Mouse (Mus musculus) megakaryocyte-erythroid progenitor cell, adult 5-6 weeks (primary cell): ENCODE measurements around the gene Nr4a1. TPM values are rescaled to one million over a fixed set of nuclear protein-coding genes. Genes with fewer than 3 reads are reported as not detected.

Experiments
- ATAC-seq: replicated peaks from 2 replicates; pipeline ENCODE4 v1.8.0; 2016; ENCODE audit warnings: mild to moderate bottlenecking, inconsistent platforms; ENCODE audit not compliant: severe bottlenecking, poor library complexity, low FRiP score, low TSS enrichment
- total RNA-seq, 2 experiments: library from RNA; stranded (forward) in 1 of 2; stranded (reverse) in 1 of 2; fragments of 200-1000, 215-1000 nt in 1 of 2; fragments of >200 nt in 1 of 2; fragmentation: Nextera tagmentation in 1 of 2; gene quantifications; 2 replicates each; pipeline ENCODE4 v1.2.3; 2014 to 2017

Nr4a1 gene
- total RNA-seq, 2 experiments from 2014 or later = 0.66 to 15.1 TPM

- no peak for ATAC-seq
Observed at GRCm38 (mm10) chr15:101231648-101232180, 22.4 kb upstream of the Nr4a1 start.

GRCm38 (mm10) chr15:101232607-101233006 is 21.5 kb upstream of the Nr4a1 start:
- ATAC-seq = no peak

- ATAC-seq = no peak
Observed at GRCm38 (mm10) chr15:101233183-101233582, 20.9 kb upstream of the Nr4a1 start.

- no peak for ATAC-seq
Observed at GRCm38 (mm10) chr15:101233641-101234275, 20.3 kb upstream of the Nr4a1 start.

GRCm38 (mm10) chr15:101234611-101235341 is 19.3 kb upstream of the Nr4a1 start:
- no peak for ATAC-seq

GRCm38 (mm10) chr15:101235342-101235698 is 18.7 kb upstream of the Nr4a1 start:
- ATAC-seq = no peak

- ATAC-seq = no peak
Observed at GRCm38 (mm10) chr15:101235728-101236327, 18.2 kb upstream of the Nr4a1 start.

GRCm38 (mm10) chr15:101236878-101237277 is 17.2 kb upstream of the Nr4a1 start:
- ATAC-seq = peak; percentile 56; the same call in 1 of the 2 replicates

- 0 out of 2 replicates have a peak, but pooled peaks have one; percentile 42 for ATAC-seq
Observed at GRCm38 (mm10) chr15:101238885-101239511, 15.1 kb upstream of the Nr4a1 start.

- no peak for ATAC-seq
Observed at GRCm38 (mm10) chr15:101239821-101240220, 14.2 kb upstream of the Nr4a1 start.

GRCm38 (mm10) chr15:101240799-101241204 is 13.3 kb upstream of the Nr4a1 start:
- ATAC-seq = peak; percentile 93

- no peak for ATAC-seq
Observed at GRCm38 (mm10) chr15:101241236-101241635, 12.8 kb upstream of the Nr4a1 start.

GRCm38 (mm10) chr15:101241853-101242252 is 12.2 kb upstream of the Nr4a1 start:
- no peak for ATAC-seq

- no peak for ATAC-seq
Observed at GRCm38 (mm10) chr15:101242645-101243044, 11.4 kb upstream of the Nr4a1 start.

GRCm38 (mm10) chr15:101244012-101244411 is 10.1 kb upstream of the Nr4a1 start:
- ATAC-seq = no peak

GRCm38 (mm10) chr15:101246231-101247154 is 7.6 kb upstream of the Nr4a1 start:
- peak; percentile 100 for ATAC-seq

- no peak for ATAC-seq
Observed at GRCm38 (mm10) chr15:101247155-101247498, 6.9 kb upstream of the Nr4a1 start.

GRCm38 (mm10) chr15:101248029-101248710 is 5.9 kb upstream of the Nr4a1 start:
- ATAC-seq = no peak
